Mouse (Mus musculus): ENCODE measurements around the gene Slfn3.
"Not testable (repeated sequence)": the region's sequence is repeated elsewhere in the genome, so short reads cannot be mapped to it uniquely, and the experiment has no call there.

DNA sequence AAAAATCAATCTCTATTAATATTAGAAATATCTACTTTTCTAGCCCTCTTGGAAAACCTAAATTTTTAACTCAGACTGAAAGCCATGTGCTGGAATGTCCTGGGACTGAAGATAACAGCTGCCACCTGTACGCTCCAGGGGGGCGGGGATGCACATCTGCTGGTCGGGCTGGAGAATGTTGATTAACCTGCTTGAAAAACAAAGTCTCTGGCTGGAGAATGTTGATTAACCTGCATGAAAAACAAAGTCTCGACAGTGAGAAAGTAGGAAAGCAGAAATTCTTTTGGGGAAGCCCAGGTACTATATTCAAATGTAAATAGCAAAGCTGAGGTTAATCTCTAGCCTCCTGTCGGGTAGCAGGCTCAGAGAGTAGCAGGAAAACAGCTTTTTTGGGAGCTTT, 42.5 kb downstream of the Slfn3 start:
- not testable (repeated sequence) for TF ChIP-seq CTCF (IDR thresholded peaks at IDR 0.05; ENCODE audit: borderline replicate concordance, insufficient read depth, low read depth, low read length); POLR2A (IDR thresholded peaks at IDR 0.05; ENCODE audit: borderline replicate concordance, insufficient read depth, low read length)
